Mouse (Mus musculus) cerebellum, postnatal 10 days (tissue): Measurements from ENCODE around the gene Myt1l.
A peak's percentile ranks its signal among the peaks of the same experiment; 100 is the strongest.

Experiments
- DNase-seq, 2 experiments: peaks; one replicate each; pipeline ENCODE4 v3.0.0; 2021; ENCODE audit warnings: mixed read lengths in 2 of 2

Myt1l gene

DNA sequence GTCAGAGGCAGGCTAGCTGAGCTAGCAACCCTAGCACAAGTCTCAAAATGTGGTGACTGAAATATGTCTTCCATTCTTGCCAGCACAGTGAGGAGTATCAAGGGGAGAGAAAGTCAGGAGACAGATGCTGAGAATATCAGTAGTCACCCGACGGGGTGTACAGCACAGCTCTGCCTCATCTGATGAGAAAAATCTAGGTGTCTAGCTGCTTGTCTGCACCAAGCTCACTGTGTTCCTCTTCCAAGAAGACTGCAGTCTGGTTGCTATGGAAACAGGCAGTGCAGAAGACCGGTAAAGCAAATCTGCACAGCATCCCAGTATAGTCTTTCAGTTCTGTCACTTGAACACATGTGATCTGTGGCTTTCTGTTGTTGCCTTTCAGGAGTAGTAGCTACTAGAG, 294.0 kb downstream of the Myt1l start:
- peak; percentile 53 to 63 for DNase-seq

DNA sequence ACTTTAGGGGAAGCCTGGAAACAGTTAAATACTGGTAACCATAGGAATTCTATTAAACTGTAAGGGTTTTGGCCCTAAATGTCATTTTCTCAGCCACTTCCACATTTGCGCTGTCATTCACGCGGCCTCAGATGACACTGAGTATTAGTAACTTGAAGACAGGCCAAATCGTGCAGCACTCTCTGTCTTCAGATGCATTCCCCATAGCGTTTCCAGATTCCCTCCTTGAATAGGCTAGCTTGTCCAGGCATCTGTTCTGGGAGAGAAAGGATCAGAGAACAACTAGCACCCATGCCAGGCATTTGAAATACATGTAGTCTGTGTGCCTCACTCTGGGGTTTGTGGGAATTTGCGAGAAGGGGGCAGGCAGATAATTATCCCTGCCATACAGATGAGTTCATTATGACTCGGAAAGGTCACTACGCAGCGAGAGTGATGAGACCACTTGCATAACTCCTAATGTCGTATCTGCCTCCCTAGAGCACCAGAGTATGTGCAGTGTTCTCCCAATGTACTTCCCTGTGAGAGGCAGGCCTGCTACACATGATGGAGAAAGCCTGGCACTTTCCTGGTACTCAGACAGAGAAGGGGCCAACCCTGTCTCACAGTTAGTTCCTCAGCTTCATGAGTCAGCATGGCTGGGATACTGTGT, 295.7 kb downstream of the Myt1l start:
- peak in 1 of 2 experiments; percentile 41 for DNase-seq

DNA sequence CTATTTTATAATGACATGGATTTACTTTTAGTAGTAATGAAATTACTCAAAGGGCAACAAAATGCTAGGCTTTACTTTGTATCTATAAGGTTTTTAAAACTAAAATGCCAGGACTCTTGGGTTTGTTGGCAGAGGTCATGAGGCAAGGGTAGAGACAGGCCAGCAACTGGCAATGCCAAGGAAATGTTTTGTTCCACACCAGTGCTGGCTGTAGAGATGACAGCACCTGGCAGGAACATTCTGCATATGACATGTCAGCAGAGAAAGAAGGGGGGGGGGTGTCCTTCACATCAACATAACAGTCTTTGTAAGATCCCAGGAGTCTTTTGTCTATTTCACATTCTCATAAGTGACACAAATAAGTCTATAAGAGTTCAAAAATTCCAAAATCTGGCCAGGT, 302.4 kb downstream of the Myt1l start:
- DNase-seq = peak in 1 of 2 experiments; percentile 41

DNA sequence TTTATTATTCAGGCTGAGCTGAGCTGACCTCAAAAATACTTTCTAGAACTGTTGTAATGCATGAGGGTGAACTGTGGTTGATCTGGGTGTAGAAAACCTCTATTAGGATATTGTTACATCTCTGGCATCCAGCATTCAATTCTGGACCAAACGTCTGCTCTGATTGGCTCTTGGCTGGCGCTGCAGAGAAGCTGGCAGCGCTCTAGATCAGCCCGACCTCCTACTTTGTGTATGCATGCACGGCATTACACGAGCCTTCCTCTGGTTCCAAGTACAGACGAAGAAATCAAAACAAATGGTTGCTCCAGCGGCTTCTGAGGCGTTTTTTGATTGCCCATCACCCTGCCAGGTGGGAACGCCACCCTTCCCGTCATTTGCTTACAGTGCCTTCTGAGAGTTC, 303.2 kb downstream of the Myt1l start:
- DNase-seq = peak; percentile 66 to 78

DNA sequence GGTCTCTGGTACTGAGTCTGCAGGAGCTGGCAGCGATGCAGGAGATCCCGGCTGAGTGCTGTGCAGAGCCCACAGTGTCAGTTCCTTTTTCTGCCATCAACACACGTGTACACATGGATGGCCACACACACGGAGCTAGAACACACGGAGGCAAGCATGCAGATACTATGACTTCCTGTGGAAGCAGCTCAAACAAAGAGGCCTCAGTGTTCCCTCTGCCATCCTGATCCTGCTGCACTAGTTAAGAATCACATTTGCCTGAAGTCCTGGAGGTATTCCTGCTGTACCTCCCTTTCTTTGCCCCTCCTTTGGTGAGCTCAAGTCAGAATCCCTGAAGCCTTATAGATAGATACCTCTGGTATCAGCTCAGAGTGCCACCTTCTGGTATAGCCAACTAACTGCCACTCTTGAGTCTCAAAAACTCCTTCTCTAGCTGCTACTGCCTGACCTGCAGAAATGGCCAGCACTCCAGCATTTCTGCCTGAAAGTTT, 309.2 kb downstream of the Myt1l start:
- DNase-seq = peak; percentile 74 to 81

DNA sequence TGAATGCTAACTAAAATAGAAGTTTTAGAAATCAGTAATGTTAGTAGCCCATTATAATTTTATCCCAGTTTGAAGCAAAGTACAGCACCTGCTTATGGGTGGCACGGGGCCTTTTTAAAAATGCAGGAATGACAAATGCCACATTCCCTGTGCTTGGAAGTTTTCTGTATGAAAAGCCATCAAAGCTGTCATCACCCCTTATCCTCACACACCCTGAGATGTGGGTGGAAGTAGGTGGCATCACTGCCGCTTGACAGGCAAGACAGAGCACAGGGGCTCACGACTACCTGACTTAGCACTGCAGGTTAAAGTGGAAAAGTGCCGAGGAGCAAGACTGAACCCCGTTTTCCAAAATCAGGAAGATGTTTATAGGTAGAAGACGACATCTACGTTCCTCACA, 310.2 kb downstream of the Myt1l start:
- DNase-seq = no peak

DNA sequence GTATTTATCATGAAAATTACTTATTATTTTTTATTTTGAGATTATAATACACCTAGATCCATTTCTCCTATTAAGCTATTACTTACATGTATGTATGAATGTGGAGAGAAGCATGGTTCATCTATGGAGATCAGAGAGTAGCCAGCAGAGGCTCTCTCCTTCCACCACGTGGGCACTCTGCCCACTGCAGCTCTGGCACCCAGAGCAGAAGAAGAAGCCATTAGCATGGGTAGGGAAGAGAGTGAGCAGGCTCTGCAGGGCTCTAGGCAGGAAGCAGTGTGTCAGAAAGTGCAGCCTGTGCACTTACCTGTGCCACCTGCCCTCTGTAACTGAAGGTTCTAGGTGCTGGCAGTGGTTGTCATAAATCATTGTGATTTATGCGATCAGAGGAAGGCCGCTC, 321.8 kb downstream of the Myt1l start:
- DNase-seq = peak; percentile 67 to 69

- peak; percentile 64 to 76 for DNase-seq
These were observed 326.0 kb downstream of the Myt1l start for GRCm38 (mm10) chr12:29854151-29854585.

DNA sequence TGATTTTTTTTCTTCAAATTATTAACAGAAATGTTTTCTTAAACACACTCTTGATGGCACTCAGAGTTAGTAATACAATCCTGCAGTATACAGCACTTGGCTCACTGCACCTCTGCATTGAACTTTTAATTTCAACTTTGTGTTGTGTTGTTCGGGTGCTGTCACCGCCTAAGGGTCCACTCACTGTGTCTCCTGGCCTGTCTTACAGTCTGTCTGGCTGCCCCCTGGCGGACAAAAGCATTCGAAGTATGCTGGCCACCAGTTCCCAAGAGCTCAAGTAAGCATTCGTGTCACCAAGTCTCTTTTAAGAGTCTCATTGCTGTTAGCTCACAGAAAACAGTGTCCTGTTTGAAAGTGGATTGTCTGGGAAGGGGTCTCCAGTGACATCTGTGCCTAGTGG, 326.8 kb downstream of the Myt1l start:
- DNase-seq = peak; percentile 85

DNA sequence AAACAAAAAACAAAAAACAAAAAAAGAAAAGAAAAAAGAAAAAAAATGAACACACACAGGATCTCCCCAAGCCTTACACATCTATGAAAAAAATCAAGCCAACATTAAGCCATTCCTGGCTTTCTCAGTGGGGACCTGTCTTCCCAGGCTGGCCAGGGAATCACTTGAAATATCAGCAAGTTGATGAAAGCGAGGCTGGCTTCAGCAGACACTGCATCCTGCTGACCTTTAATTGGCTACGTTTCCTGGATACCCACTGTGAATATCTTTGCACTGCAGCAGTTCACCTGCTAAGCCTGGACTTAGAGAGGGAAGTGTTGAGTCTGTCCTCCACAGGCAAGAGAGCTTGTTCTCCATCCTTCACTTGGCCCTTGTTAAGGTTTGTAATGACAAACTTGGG, 332.8 kb downstream of the Myt1l start:
- peak; percentile 56 to 66 for DNase-seq

GRCm38 (mm10) chr12:29868295-29868694, 340.1 kb downstream of the Myt1l start:
- DNase-seq = peak in 1 of 2 experiments; percentile 51

- DNase-seq = peak; percentile 58 to 73
These were observed 340.6 kb downstream of the Myt1l start for GRCm38 (mm10) chr12:29868781-29869180.

DNA sequence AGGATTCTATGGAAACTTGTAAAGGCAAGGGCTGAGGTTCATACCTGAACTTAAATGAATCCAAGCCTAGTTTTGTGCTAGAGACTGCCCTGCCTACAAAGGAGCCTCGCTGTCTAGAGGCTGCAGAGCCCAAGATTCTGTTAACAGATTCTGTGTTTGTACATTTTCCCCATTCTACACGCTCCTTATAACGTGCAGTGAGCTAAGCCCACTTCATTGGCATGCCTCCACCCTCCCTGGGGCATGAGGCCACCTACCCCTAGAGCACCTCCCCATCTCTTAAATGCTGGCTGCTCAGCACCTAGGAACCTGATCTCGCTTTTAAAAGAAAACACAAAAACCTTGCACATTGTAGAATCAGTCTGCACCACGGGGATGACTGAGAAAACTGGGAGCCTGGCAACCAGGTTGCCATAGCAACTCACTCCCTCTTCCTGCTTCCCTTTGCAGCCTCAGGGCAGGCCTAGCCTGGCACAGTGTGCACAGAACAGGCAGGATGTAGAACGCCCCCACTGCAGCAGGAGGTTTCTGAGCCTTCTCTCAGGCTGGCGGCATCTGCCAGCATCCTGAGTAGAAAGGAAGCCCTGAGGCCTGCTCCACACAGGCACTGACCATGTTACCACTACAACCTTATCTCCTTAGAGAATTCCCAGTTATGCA, 344.1 kb downstream of the Myt1l start:
- DNase-seq = peak; percentile 92 to 95

DNA sequence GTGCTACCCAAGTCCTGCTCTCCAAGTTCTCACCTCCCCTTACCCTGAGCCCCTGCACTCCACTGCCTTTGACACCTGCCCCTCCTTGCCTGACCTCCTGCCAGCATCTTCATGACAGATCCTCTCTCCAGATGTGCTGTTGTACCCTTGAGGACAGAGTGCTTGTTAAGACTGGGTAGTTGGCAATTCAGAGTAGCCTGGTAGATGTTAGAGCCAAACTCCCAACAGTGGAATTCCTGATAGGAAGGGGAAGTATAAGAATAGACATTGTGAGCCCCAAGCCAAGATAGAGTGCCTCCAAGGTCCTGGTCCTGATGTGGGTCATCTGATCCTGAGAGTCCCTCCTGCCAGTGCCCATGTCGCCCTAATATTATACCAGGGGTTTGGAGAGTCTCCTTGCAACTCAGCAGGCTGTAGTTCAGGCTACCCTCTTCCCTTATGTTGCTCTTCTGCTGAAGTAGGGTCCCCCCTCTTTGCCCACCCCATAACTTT, 345.1 kb downstream of the Myt1l start:
- peak in 1 of 2 experiments; percentile 33 for DNase-seq

- peak; percentile 71 to 87 for DNase-seq
These were observed 349.8 kb downstream of the Myt1l start for GRCm38 (mm10) chr12:29877977-29878376.

GRCm38 (mm10) chr12:29882871-29883617, 354.9 kb downstream of the Myt1l start:
- DNase-seq = peak; percentile 94 to 96

DNA sequence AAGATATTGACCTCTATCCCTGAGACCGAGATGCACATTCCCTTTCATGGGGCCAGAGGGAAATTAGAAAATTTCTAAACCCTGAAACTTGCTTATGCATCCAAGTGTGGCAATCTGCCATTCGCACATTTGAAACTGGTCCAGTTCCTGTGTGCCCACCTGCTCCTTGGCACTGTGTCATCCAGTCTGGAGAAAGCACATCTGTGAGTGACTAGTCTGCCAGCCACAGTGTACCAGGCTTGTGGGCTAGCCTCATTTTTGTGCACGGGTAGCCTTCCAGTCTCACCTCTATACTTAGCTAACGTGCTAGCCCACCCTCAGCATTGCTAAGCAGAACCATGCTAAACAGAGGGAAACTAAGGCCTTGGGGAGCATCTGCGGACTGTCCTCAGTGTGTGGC, 356.2 kb downstream of the Myt1l start:
- DNase-seq = peak; percentile 94 to 95

DNA sequence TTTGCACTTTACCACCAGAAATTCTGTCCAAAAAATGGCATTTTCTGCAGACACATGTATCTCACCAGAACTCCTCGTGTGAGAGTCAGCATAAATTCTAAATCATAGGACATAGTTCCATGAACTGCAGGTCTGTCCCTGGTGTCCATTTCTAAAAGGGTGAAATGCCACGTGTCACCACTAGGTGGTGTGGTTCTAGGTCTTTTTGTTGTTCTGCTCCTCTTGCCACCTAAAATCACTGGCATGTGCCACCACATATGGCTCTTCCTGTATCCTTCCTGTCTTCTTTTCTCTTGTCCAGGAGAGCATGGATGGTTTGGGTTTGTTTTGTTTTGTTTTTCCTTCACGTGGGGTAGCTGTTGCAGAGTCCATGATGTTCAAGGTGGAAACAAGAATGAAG, 366.5 kb downstream of the Myt1l start:
- peak; percentile 72 to 81 for DNase-seq

DNA sequence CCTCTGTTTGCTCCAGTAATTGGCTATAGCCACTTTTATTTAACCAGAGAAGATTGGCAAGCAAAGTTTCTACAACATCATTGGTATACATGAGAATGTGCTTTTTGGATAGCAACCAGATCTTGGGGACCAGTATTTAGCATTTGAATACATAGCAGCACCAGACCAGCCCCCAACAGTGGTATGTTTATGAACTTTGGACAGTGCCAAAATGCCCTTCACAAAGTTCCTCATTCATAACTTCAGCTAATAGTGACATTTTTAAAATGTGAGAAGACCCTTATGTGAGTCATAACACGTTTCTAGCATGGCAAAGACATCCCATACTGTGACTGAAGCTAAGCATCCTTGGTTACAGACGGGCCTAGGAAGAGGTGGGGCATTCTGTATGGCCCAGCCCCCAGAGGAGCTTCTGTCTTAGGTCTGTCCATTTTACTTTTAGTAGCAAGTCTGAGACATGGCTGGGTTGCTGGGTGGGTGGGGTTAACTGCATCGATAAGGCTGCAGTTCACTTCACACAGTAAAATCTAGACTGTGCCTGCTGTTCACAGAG, 369.4 kb downstream of the Myt1l start:
- DNase-seq = no peak

- peak; percentile 57 to 62 for DNase-seq
These were observed 376.1 kb downstream of the Myt1l start for GRCm38 (mm10) chr12:29904101-29904874.

- peak; percentile 81 for DNase-seq
These were observed 378.9 kb downstream of the Myt1l start for GRCm38 (mm10) chr12:29907056-29907455.

DNA sequence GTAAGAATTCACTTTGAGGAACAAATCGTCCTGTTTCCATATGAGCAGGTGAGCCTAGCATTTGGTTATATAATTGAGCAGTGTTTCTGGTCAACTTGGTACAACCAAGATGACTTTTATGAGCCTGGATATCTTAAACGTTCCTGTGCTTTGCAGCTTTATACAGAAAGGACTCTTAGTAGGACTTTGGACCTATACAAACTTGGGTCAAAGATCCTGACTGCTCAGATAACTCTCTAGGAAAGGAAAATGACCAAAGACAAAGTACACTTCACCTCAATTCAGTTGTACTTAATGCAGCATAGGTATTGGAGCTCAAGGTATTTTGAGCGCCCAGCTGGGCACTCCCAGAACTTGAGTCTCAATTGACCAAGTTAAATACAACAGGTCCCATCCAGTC, 388.0 kb downstream of the Myt1l start:
- no peak for DNase-seq
